Mouse (Mus musculus) midbrain, embryonic 13.5 days (tissue): ENCODE data around the gene Kcnq5. TPM values are rescaled to one million over a fixed set of nuclear protein-coding genes. Genes with fewer than 3 reads are reported as not detected.

Experiments used
- ATAC-seq: fragments of 200-750 bp; cut with Nextera tagmentation; 2 replicates; pipeline ENCODE4 v1.8.0; 2017; ENCODE audit warnings: mild to moderate bottlenecking, moderate TSS enrichment, moderate library complexity
- H3K27ac ChIP-seq: fragments of 300-500 bp; sonication (generic); 2 replicates; pipeline ENCODE4 v1.5.1; 2015; ENCODE audit warnings: inconsistent platforms, mild to moderate bottlenecking, moderate library complexity
- H3K27me3 ChIP-seq: fragments of 300-500 bp; sonication (generic); 2 replicates; pipeline ENCODE4 v1.6.1; 2015; ENCODE audit warnings: mild to moderate bottlenecking, inconsistent platforms
- H3K36me3 ChIP-seq: fragments of 300-500 bp; sonication (generic); 2 replicates; pipeline ENCODE4 v1.6.1; 2015; ENCODE audit warnings: mild to moderate bottlenecking, inconsistent platforms
- H3K4me1 ChIP-seq: fragments of 300-500 bp; sonication (generic); replicated peaks from 2 replicates; pipeline ENCODE4 v1.6.1; 2015; ENCODE audit warnings: inconsistent platforms
- H3K4me2 ChIP-seq: fragments of 300-500 bp; sonication (generic); replicated peaks from 2 replicates; pipeline ENCODE4 v1.6.1; 2015; ENCODE audit warnings: moderate library complexity, mild to moderate bottlenecking, inconsistent platforms
- H3K4me3 ChIP-seq: fragments of 300-500 bp; sonication (generic); replicated peaks from 2 replicates; pipeline ENCODE4 v1.5.1; 2015; ENCODE audit warnings: mild to moderate bottlenecking, inconsistent platforms
- H3K9ac ChIP-seq: fragments of 300-500 bp; sonication (generic); replicated peaks from 2 replicates; pipeline ENCODE4 v1.6.1; 2015; ENCODE audit warnings: mild to moderate bottlenecking, inconsistent platforms
- H3K9me3 ChIP-seq: fragments of 300-500 bp; sonication (generic); 2 replicates; pipeline ENCODE4 v1.6.1; 2016; ENCODE audit warnings: mild to moderate bottlenecking, inconsistent platforms
- WGBS: fragments of 180-500 bp; shearing (Covaris S2); methylation state at CpG from one replicate; pipeline ENCODE4 v1.1.7; 2015; 5-methylcytosine and 5-hydroxymethylcytosine counted together
- polyA plus RNA-seq: library from polyadenylated mRNA; unstranded; fragments of >200 nt; fragmentation: Nextera tagmentation; extraction: Ambion mirVana; gene quantifications from 2 replicates; pipeline ENCODE4 v1.2.1, GENCODE M21; 2015

Kcnq5 gene
- polyA plus RNA-seq, 1 experiment from 2014 or later: 1.0 TPM

DNA sequence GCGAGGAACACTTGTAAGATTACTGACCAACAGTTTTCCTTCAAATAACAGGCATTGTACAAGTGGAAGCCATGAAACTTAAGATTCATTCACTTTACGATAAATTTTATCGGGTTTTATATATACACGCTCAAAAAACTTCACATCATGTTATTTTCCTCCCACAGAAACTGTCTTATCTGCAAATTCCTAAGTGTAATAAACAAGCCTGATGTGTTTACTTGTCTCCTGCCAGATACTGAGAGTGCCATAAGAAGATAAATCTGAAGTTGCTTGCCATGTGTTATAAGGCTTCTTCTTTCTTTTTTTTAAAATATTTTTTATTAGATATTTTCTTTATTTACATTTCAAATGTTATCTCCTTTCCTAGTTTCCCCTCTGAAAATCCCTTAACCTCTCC is 34.6 kb downstream of the Kcnq5 start:
- H3K4me1 ChIP-seq: no peaks in the 10 kb centered on the region

DNA sequence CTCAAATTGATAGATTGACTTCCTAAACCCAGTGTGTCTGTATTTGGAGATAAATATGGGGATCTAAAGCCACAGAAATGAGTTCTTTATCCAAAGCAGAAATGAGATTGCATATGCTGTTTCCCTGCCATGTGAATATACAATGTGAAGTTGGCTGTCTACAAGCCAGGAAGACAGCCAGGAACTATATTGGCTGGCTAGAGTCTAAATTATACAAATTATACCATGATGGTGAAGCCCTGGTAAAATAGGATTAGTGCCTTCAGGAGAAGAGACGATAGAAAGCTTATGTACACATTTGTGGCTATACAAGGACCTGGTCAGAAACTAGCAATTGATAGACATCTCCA is 38.5 kb downstream of the Kcnq5 start:
- no peaks in the 10 kb centered on the region for H3K36me3 ChIP-seq
- peaks cover 4% of the 10 kb centered on the region; the same call in 1 of the 2 replicates for H3K4me1 ChIP-seq
- no peaks in the 10 kb centered on the region for H3K27me3 ChIP-seq
- H3K9me3 ChIP-seq: no peaks in the 10 kb centered on the region
- ATAC-seq: no peak
- H3K9ac ChIP-seq: no peak overlapping the region
- H3K4me2 ChIP-seq: no peak overlapping the region
- no peak overlapping the region for H3K27ac ChIP-seq
- no peak overlapping the region for H3K4me3 ChIP-seq
- 84% methylated on average over 1 of the region's 1 CpGs for WGBS

More for the DNA sequence above, 34.6 kb downstream of the Kcnq5 start:
- no peaks in the 10 kb centered on the region for H3K27me3 ChIP-seq
- H3K9ac ChIP-seq: no peak overlapping the region
- no peaks in the 10 kb centered on the region for H3K9me3 ChIP-seq
- no peak for ATAC-seq
- 96% methylated on average over 4 of the region's 4 CpGs for WGBS
- no peak overlapping the region for H3K4me2 ChIP-seq
- H3K4me3 ChIP-seq: no peak overlapping the region
- no peaks in the 10 kb centered on the region for H3K36me3 ChIP-seq
- H3K27ac ChIP-seq: no peak overlapping the region

DNA sequence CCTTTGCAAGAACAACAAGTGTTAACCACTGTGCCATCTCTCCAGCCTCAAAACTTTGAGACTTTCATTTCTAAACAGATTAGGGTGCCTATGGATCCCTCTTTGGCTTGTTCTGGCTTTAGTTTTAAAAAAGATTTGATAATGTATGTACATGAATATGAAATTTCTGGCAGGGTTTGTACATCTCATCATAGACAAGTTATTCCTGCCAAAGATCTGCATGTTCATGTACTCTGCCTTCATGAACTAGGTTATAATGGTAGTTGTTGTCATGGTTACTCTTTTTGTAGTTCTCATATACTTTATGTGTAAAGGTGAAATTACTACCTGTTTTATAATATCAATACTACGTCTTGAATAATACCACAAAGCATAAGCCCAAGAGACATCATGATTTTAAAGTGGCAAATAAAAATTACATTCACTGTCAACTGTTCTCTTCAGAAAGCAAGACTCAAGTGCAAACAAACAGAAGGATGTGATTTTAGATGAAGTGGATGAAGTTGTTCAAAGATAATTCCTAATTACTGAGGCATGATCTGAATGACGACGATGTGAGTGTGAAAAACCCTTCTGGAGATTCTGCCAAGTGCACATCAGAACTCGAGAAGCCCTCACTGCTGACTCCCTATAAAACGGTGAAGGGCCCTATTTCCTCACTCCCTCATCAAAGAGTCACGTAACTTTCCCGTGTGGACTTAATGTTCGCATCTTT is 39.0 kb downstream of the Kcnq5 start:
- Histone ChIP-seq H3K4me3 (no peak overlapping the region), H3K4me2 (no peak overlapping the region), H3K36me3 (no peaks in the 10 kb centered on the region), H3K9ac (no peak overlapping the region), H3K4me1 (peaks cover 4% of the 10 kb centered on the region; the same call in 1 of the 2 replicates), H3K27me3 (no peaks in the 10 kb centered on the region), H3K27ac (no peak overlapping the region), H3K9me3 (no peaks in the 10 kb centered on the region)
- WGBS: 87% methylated on average over 8 of the region's 8 CpGs
- ATAC-seq: no peak

DNA sequence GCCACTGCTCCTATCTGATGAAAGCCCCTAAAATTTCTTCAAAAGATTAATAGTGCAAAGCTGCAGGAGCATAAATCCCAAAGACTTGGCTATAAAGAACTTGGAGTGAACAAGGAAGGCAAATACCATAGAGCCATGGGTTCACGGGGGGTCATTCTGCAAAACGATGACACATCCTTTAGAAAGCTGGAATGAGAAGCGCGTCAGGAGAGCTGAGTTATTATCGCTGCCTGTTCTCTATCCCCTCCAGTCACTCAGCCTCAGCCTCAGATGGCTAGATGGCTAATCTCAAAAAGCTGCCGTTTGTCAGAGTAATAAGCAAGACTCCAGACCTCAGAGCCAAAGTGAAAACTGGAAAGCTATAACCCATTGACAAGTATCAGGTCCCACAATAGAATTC is 42.5 kb downstream of the Kcnq5 start:
- Histone ChIP-seq H3K36me3 (no peaks in the 10 kb centered on the region), H3K9me3 (no peaks in the 10 kb centered on the region), H3K27me3 (no peaks in the 10 kb centered on the region), H3K4me1 (peaks cover 4% of the 10 kb centered on the region; the same call in 1 of the 2 replicates), H3K9ac (no peak overlapping the region), H3K4me2 (no peak overlapping the region), H3K27ac (no peak overlapping the region), H3K4me3 (no peak overlapping the region)
- 33% methylated on average over 6 of the region's 6 CpGs for WGBS
- 0 out of 2 replicates have a peak, but pooled peaks have one; percentile 43 for ATAC-seq

DNA sequence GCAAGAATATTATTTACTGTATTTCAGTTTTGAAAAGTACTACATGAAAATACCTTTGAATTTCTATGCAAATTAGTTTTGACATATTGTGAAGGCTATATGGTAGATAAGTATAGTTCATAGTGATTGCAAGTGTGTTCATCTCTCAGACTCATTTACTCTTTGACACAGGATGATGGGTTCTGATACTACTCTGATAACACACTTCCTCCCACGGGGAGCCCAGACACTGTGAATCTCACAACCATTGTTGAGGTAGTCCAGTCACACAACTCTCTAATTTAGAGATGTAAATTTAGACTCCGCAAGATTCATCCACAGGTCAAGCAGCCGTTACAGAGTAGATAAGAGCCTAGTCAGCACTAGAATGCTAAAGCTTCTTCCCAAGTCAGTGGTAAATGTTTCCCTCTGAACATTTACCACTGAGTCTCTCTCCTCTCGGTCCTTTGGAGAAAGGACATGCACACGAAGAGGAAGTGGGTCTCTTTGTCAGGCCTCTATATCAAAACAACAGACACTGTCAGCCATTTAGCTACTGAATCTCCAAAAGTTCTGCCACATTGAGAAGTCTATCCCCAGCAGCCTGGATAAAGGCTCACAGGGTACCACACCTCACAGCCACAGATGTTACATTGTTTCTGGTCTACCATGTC is 65.5 kb downstream of the Kcnq5 start:
- Histone ChIP-seq H3K9ac (no peak overlapping the region), H3K9me3 (no peaks in the 10 kb centered on the region)
- ATAC-seq: no peak

DNA sequence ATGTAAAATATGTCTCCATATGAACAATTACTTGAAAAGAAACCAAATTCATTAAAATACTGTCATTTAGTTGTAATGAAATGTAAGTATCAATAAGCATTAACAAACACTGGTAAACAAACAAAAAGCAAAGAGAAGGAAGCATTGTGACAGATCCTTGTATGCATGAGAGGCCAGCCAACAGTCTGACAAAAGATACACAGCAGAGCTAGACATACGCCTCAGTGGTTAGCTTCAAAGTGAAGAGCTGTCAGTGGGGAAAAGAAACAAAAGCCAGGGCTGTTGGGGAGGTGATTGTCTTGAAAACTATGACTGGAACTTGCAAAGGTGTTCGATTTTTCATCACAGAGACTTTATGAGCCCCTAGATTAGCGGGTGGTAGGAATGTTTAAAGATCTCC is 78.0 kb downstream of the Kcnq5 start:
- H3K9ac ChIP-seq: no peak overlapping the region
- no peaks in the 10 kb centered on the region for H3K36me3 ChIP-seq
- no peaks in the 10 kb centered on the region for H3K9me3 ChIP-seq
- no peak overlapping the region for H3K4me2 ChIP-seq
- H3K4me1 ChIP-seq: no peaks in the 10 kb centered on the region
- H3K4me3 ChIP-seq: no peak overlapping the region
- H3K27ac ChIP-seq: no peak overlapping the region
- no peaks in the 10 kb centered on the region for H3K27me3 ChIP-seq
- no peak for ATAC-seq
- 44% methylated on average over 3 of the region's 3 CpGs for WGBS

More for the DNA sequence above, 65.5 kb downstream of the Kcnq5 start:
- WGBS: 76% methylated on average over 5 of the region's 5 CpGs
- Histone ChIP-seq H3K36me3 (no peaks in the 10 kb centered on the region), H3K27me3 (no peaks in the 10 kb centered on the region), H3K4me2 (no peak overlapping the region), H3K4me1 (no peaks in the 10 kb centered on the region), H3K4me3 (no peak overlapping the region), H3K27ac (no peak overlapping the region)

DNA sequence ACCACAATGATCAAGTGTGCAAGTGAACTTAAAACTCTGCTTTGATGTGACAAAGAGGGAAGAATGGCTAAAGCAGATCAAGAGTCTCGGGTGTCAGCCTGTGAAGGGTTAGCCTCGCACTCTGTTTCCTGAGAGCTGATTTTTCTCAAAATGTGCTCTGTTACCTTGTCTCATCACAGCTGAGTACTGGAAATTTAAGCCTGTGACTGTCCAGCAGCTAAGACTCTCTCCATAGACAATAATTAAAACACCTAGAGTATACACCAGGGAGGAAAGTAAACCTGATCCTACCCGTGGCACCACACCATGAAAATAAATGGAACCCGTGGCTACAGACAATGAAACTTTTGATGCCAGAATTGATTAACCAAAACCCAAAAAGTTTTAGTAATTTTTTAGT is 90.9 kb downstream of the Kcnq5 start:
- Histone ChIP-seq H3K27me3 (no peaks in the 10 kb centered on the region), H3K4me2 (no peak overlapping the region), H3K9ac (no peak overlapping the region), H3K9me3 (no peaks in the 10 kb centered on the region), H3K36me3 (no peaks in the 10 kb centered on the region), H3K4me3 (no peak overlapping the region), H3K4me1 (no peaks in the 10 kb centered on the region), H3K27ac (no peak overlapping the region)
- 59% methylated on average over 4 of the region's 4 CpGs for WGBS
- ATAC-seq: no peak

DNA sequence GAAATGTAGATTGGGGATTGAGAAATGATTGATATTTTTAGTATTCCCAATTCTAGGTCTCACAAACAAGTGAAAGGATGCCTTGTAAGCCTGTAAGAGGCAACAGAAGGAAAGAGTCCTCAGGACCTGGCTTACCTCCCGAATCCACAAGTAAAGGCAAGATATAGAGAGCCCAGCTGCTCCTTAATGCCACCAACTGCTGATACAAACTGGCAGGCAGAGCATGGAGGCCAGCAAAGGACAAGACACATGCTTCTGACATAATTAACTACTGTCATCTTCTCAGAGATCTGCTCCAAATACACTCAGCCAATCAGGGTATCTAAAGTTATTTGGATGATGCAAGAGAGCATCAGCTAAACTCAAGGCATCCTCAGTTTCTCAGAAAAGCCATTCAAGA is 93.3 kb downstream of the Kcnq5 start:
- 73% methylated on average over 1 of the region's 1 CpGs for WGBS
- ATAC-seq: no peak
- Histone ChIP-seq H3K9ac (no peak overlapping the region), H3K27me3 (no peaks in the 10 kb centered on the region), H3K4me1 (no peaks in the 10 kb centered on the region), H3K27ac (no peak overlapping the region), H3K4me2 (no peak overlapping the region), H3K4me3 (no peak overlapping the region), H3K36me3 (no peaks in the 10 kb centered on the region), H3K9me3 (no peaks in the 10 kb centered on the region)

DNA sequence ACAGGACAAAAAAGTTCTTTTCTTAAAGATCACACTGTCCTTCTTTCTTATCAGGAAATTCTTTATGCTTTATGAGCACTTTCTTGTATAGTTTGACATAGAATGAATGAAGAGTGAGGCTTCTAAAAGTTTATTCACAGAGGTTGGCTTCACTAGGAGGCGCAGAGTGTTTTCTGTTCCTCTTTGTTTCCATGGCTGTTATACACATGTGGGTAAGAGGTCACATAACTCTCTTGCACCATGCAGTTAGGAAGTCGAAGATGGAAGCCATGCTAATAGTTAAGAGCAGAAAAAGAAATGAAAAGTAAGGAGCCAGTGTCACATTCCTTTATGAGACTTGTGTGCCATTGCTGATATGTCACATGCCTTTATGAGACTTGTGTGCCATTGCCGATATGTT is 105.3 kb downstream of the Kcnq5 start:
- Histone ChIP-seq H3K27ac (no peak overlapping the region), H3K4me2 (no peak overlapping the region), H3K36me3 (no peaks in the 10 kb centered on the region), H3K9me3 (no peaks in the 10 kb centered on the region), H3K9ac (no peak overlapping the region), H3K4me3 (no peak overlapping the region), H3K4me1 (no peaks in the 10 kb centered on the region), H3K27me3 (no peaks in the 10 kb centered on the region)
- WGBS: 65% methylated on average over 3 of the region's 3 CpGs
- no peak for ATAC-seq

DNA sequence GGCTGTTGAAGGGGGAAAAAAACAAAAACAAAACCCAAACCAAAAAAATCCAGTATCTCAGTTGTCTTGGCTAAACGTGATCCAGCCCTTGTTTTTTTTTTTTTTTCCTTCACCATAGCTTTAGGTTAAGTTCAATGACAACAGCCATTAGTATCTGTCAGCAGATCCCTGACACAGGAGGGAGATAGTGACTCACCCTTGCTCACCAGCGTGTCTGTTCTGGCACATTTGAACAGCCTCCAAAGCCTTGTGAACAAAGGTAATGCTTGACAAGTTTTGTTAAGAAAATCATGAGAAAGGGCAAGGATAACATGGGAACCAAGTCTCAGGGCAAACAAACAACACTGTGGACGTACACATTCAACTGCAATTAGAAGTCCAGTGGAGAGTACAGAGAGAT is 123.2 kb downstream of the Kcnq5 start:
- 47% methylated on average over 3 of the region's 3 CpGs for WGBS
- Histone ChIP-seq H3K4me1 (no peaks in the 10 kb centered on the region), H3K4me3 (no peak overlapping the region), H3K9ac (no peak overlapping the region), H3K27ac (no peak overlapping the region), H3K4me2 (no peak overlapping the region), H3K27me3 (no peaks in the 10 kb centered on the region), H3K9me3 (no peaks in the 10 kb centered on the region), H3K36me3 (no peaks in the 10 kb centered on the region)
- ATAC-seq: no peak

DNA sequence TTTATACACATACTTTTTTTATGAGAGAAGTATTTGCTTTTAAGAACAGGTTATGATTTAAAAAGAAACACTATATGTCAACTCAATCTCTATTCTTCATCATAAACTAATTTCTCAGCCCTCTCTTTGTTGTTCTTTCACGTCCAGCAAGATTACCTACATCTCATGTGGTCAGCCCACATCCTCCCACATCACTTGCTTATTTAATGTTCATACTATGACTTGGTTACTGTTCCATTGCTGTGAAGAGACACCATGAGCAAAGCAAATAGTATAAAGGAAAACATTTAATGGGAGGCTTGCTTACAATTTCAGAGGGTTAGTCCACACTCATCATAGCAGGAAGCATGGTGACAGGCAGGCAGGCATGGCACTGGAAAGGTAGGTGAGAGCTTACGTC is 124.4 kb downstream of the Kcnq5 start:
- WGBS: 87% methylated on average over 2 of the region's 2 CpGs
- H3K4me2 ChIP-seq: no peak overlapping the region
- no peak overlapping the region for H3K9ac ChIP-seq
- no peak for ATAC-seq
- H3K27me3 ChIP-seq: no peaks in the 10 kb centered on the region
- no peak overlapping the region for H3K27ac ChIP-seq
- no peak overlapping the region for H3K4me3 ChIP-seq
- no peaks in the 10 kb centered on the region for H3K4me1 ChIP-seq
- no peaks in the 10 kb centered on the region for H3K36me3 ChIP-seq
- H3K9me3 ChIP-seq: no peaks in the 10 kb centered on the region

DNA sequence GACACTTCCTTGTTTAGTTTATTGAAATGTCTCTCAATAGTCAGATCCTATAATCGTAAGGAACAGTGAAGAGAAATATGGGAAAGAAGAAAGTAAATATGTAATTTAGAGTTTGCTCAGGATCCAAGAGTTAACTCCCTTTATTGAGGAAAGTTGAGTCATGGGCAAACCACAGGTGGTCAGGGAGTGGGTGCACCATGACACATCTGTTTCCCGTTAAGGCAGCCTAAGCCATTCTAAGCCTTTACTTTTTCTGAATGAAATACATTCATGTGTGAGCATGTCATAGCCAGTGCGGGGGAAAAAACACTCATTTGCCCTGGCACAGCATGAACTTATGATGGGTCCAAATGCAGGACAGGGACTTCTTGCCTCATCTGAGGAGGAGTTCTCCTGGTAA is 125.4 kb downstream of the Kcnq5 start:
- no peak for ATAC-seq
- Histone ChIP-seq H3K36me3 (no peaks in the 10 kb centered on the region), H3K27ac (no peak overlapping the region), H3K4me3 (no peak overlapping the region), H3K4me1 (no peaks in the 10 kb centered on the region), H3K9ac (no peak overlapping the region), H3K9me3 (no peaks in the 10 kb centered on the region), H3K27me3 (no peaks in the 10 kb centered on the region), H3K4me2 (no peak overlapping the region)
- WGBS: 87% methylated on average over 3 of the region's 3 CpGs
